Mouse (Mus musculus): ENCODE results near the gene Serinc1. TPM values are rescaled to one million over a fixed set of nuclear protein-coding genes. Genes with fewer than 3 reads are reported as not detected.

Serinc1 gene
- polyA plus RNA-seq, 1 experiment from 2014 or later = 142 TPM

Other genes starting within 250 kb of the Serinc1 start
- 64.7 and 77.4 TPM in 2 replicates for gene Hsf2, start 46.1 kb downstream of the Serinc1 start, polyA plus RNA-seq (2016; fragmentation: Nextera tagmentation; extraction: Ambion mirVana)
- gene Pkib, start 99.5 kb upstream of the Serinc1 start, polyA plus RNA-seq (2016; fragmentation: Nextera tagmentation; extraction: Ambion mirVana) = 1.9 and 4.8 TPM in 2 replicates

Measured in midbrain, embryonic 10.5 days (tissue).